27 mouse cellular contexts compared by ENCODE assay signal in the genomic region with DNA sequence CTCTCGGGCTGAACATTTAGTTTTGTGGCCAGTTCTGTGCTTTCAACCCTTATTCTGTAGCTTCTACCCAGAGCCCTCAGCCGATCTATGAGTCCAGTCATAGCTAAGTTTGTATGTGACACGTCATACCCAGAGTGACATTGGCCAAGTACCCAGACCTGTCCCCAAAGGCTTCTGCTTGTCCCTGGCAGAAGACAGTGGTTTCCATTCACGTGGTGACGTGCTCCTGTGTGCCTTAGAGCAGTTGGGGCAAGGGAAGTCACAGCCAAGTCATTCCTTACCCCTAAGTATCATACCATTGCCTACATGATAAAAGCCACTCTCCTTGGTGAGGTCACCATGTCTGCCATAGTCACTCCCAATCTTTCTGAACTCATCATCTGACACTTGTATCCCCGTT.
A peak's percentile ranks its signal among the peaks of the same experiment; 100 is the strongest.
DNase-seq lines count a peak whose midpoint lies in the region; ATAC-seq and TF ChIP-seq lines count a peak whose summit lies in the region.
"Had no signal": no experiment of that assay in that cellular context is flagged by ENCODE, and none has a peak within 500 bp of the region (broad histone marks: within the 10 kb centered on the region; RNA-seq: fewer than 3 reads in every experiment).

No protein-coding gene starts in this region.

- no peak overlapping the region for H3K4me3 ChIP-seq in heart, adult 2 months
- H3K4me3 ChIP-seq in heart, embryonic 12.5 days = no peak overlapping the region
- H3K4me3 ChIP-seq: erythroblast, embryonic 14.5 days; forebrain, embryonic 12.5 days; hindbrain, embryonic 13.5 days; limb, embryonic 13.5 days; lung, embryonic 15.5 days; midbrain, embryonic 10.5 days; midbrain, embryonic 15.5 days had no signal

- DNase-seq in gastrocnemius, adult 18-20 months (ENCODE audit: low spot score) = peak; percentile 63
- no peak for DNase-seq in gastrocnemius, adult 8-10 months (ENCODE audit: low spot score in 2 of 2)
- DNase-seq in heart, adult 2 months = peak; percentile 54 to 81
- peak; percentile 48 to 52 for DNase-seq in heart, postnatal 14 days
- DNase-seq in cerebellum, adult 11 months = no peak
- DNase-seq in ovary, postnatal 10 days (ENCODE audit: low spot score) = no peak
- DNase-seq: adrenal gland, adult 2 months; cerebellum, adult 18-20 months; cerebellum, postnatal 14 days; forebrain, postnatal 0 days; kidney, adult 8-10 months; kidney, postnatal 4 days; right cerebral cortex, adult 18-20 months; right cerebral cortex, postnatal 4 days; thymus, adult 2 months; thymus, postnatal 36 days had no signal

- no peak for TF ChIP-seq POLR2A in heart, adult 2 months (IDR thresholded peaks at IDR 0.05; ENCODE audit: insufficient read depth, low read depth, low read length)

- WGBS in heart, adult 2 months = 60% methylated on average over 6 of the region's 6 CpGs
- WGBS in heart, embryonic 12.5 days = 74% methylated on average over 6 of the region's 6 CpGs

- peaks cover 6% of the 10 kb centered on the region for H3K36me3 ChIP-seq in heart, adult 2 months (ENCODE audit: control insufficient read depth, insufficient read depth, low read length)
- H3K36me3 ChIP-seq in heart, embryonic 12.5 days = no peaks in the 10 kb centered on the region
- H3K36me3 ChIP-seq: forebrain, embryonic 12.5 days; hindbrain, embryonic 13.5 days; limb, embryonic 13.5 days; lung, embryonic 15.5 days; midbrain, embryonic 10.5 days; midbrain, embryonic 15.5 days had no signal

- TF ChIP-seq CTCF in heart, adult 2 months (IDR thresholded peaks at IDR 0.05) = no peak

- TF ChIP-seq EP300 in heart, adult 2 months (IDR thresholded peaks at IDR 0.05; ENCODE audit: insufficient read depth, low read depth, low read length) = peak; percentile 100

- peak overlapping the region; percentile 88 for H3K27ac ChIP-seq in heart, adult 2 months
- no peak overlapping the region for H3K27ac ChIP-seq in heart, embryonic 12.5 days (ENCODE audit: poor library complexity, severe bottlenecking)
- H3K27ac ChIP-seq: forebrain, embryonic 12.5 days; hindbrain, embryonic 13.5 days; kidney, postnatal 0 days; limb, embryonic 13.5 days; lung, embryonic 15.5 days; midbrain, embryonic 10.5 days; midbrain, embryonic 15.5 days had no signal

- no peaks in the 10 kb centered on the region; the same call in 1 of the 2 replicates for H3K9me3 ChIP-seq in heart, embryonic 12.5 days (replicated peaks)
- H3K9me3 ChIP-seq: forebrain, embryonic 12.5 days; hindbrain, embryonic 13.5 days; limb, embryonic 13.5 days; lung, embryonic 15.5 days; midbrain, embryonic 10.5 days; midbrain, embryonic 15.5 days had no signal

- no peak for ATAC-seq in heart, embryonic 12.5 days (ENCODE audit: insufficient number of reproducible peaks, low FRiP score)
- ATAC-seq: forebrain, postnatal 0 days; intestine, embryonic 16.5 days; midbrain, embryonic 15.5 days had no signal

- H3K9ac ChIP-seq in heart, adult 2 months (ENCODE audit: low read depth, low read length) = peak overlapping the region; percentile 32; the same call in 1 of the 2 replicates
- H3K9ac ChIP-seq in heart, embryonic 12.5 days = no peak overlapping the region
- H3K9ac ChIP-seq: forebrain, embryonic 12.5 days; forebrain, postnatal 0 days; hindbrain, embryonic 13.5 days; limb, embryonic 13.5 days; lung, embryonic 15.5 days; midbrain, embryonic 15.5 days had no signal

- no peak overlapping the region for H3K4me2 ChIP-seq in heart, embryonic 12.5 days
- H3K4me2 ChIP-seq: forebrain, embryonic 12.5 days; hindbrain, embryonic 13.5 days; limb, embryonic 13.5 days; liver, embryonic 11.5 days; lung, embryonic 15.5 days; midbrain, embryonic 15.5 days had no signal

- peaks cover 9% of the 10 kb centered on the region for H3K4me1 ChIP-seq in heart, adult 2 months (ENCODE audit: control insufficient read depth, insufficient read depth, low read length)
- peaks cover 25% of the 10 kb centered on the region for H3K4me1 ChIP-seq in heart, embryonic 12.5 days (replicated peaks)
- H3K4me1 ChIP-seq: forebrain, embryonic 12.5 days; hindbrain, embryonic 13.5 days; limb, embryonic 13.5 days; lung, embryonic 15.5 days; midbrain, embryonic 10.5 days; midbrain, embryonic 15.5 days had no signal

- no peaks in the 10 kb centered on the region for H3K79me2 ChIP-seq in heart, adult 2 months (replicated peaks; ENCODE audit: control insufficient read depth, insufficient read depth, low read length)

- intact Hi-C loops in heart, adult 2 months (cut with DNase I) = no loop called here
- intact Hi-C loops in heart, postnatal 14 days (cut with DNase I) = loop anchor here (5.0 kb wide), 1 partner anchor 66 kb away; no protein-coding TSS in a partner anchor

- no peaks in the 10 kb centered on the region for H3K27me3 ChIP-seq in heart, adult 2 months (ENCODE audit: control insufficient read depth, insufficient read depth, low read length)
- no peaks in the 10 kb centered on the region for H3K27me3 ChIP-seq in heart, embryonic 12.5 days (replicated peaks)
- H3K27me3 ChIP-seq: forebrain, embryonic 12.5 days; hindbrain, embryonic 13.5 days; limb, embryonic 13.5 days; lung, embryonic 15.5 days; midbrain, embryonic 15.5 days had no signal

Comparison
In these comparisons a context has a peak if more than half of its experiments do, and no peak if none do; other contexts are left out.
1. DNase-seq: peak in gastrocnemius, adult 18-20 months (single experiment), heart, adult 2 months (2 of 2) and heart, postnatal 14 days (2 of 2); none in gastrocnemius, adult 8-10 months (0 of 2), cerebellum, adult 11 months (single experiment) and ovary, postnatal 10 days (single experiment).